Mouse (Mus musculus) heart, postnatal 0 days (tissue): ENCODE results near the gene Zmat5.

ENCODE experiments used
- CTCF ChIP-seq: IDR thresholded peaks from 2 replicates; pipeline ENCODE4 v1.5.1; 2016; ENCODE audit warnings: antibody characterized with exemption, control low read depth, low read depth
- EP300 ChIP-seq: IDR thresholded peaks from 2 replicates; pipeline ENCODE4 v1.6.1; 2016; ENCODE audit warnings: antibody characterized with exemption, low read depth

DNA sequence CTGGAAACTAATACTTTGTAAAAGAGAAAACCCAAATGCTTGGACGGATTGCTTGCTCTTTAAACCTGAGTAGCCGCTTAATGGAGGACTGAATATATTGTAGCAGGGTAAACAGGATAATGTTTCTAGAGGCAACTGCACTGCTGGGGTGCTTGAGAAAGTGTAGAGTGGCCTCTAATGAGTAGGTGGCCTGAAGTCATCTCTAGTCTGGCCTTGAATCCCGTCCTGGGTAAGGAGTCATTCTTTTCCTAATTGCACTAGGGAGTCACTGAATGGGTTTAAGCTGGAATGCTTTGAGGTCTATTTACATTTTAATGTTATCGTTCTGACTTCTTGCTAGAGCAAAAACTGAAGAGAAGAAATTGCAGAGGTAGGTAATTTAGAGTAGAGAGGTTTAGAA is 700 bp downstream of the Zmat5 start:
- TF ChIP-seq CTCF (no peak), EP300 (no peak)
